Mouse (Mus musculus) stomach, embryonic 14.5 days (tissue): Measurements from ENCODE around the gene Zmiz1. TPM values are rescaled to one million over a fixed set of nuclear protein-coding genes. Genes with fewer than 3 reads are reported as not detected.

Source experiments
- ATAC-seq: fragments of 200-750 bp; cut with Nextera tagmentation; 2 replicates; pipeline ENCODE4 v1.8.0; 2017; ENCODE audit warnings: low read depth, moderate TSS enrichment; ENCODE audit not compliant: insufficient number of reproducible peaks, insufficient read depth, low FRiP score
- H3K27ac ChIP-seq: fragments of 300-500 bp; sonication (generic); 2 replicates; pipeline ENCODE4 v1.5.1; 2014; ENCODE audit warnings: mild to moderate bottlenecking, low read length, moderate library complexity, mixed read lengths
- H3K27me3 ChIP-seq: fragments of 300-500 bp; sonication (generic); 2 replicates; pipeline ENCODE4 v1.6.1; 2014; ENCODE audit warnings: low read length, control low read depth, mixed read lengths; ENCODE audit not compliant: control insufficient read depth, insufficient read depth
- H3K36me3 ChIP-seq: fragments of 300-500 bp; sonication (generic); 2 replicates; pipeline ENCODE4 v1.6.1; 2014; ENCODE audit warnings: mild to moderate bottlenecking, control low read depth, low read length, moderate library complexity, mixed read lengths; ENCODE audit not compliant: control insufficient read depth, insufficient read depth
- H3K4me1 ChIP-seq: fragments of 300-500 bp; sonication (generic); 2 replicates; pipeline ENCODE4 v1.6.1; 2014; ENCODE audit warnings: low read length, control low read depth, mixed read lengths; ENCODE audit not compliant: control insufficient read depth, insufficient read depth
- H3K4me2 ChIP-seq: fragments of 300-500 bp; sonication (generic); replicated peaks from 2 replicates; pipeline ENCODE4 v1.6.1; 2014; ENCODE audit warnings: low read depth, low read length, control low read depth
- H3K4me3 ChIP-seq: fragments of 300-500 bp; sonication (generic); 2 replicates; pipeline ENCODE4 v1.5.1; 2014; ENCODE audit warnings: low read depth, low read length, control low read depth
- H3K9ac ChIP-seq: fragments of 300-500 bp; sonication (generic); replicated peaks from 2 replicates; pipeline ENCODE4 v1.6.1; 2014; ENCODE audit warnings: low read depth, mild to moderate bottlenecking, control low read depth, low read length, moderate library complexity, mixed read lengths
- H3K9me3 ChIP-seq: fragments of 300-500 bp; sonication (generic); 2 replicates; pipeline ENCODE4 v1.6.1; 2016; ENCODE audit warnings: low read depth, low read length, control low read depth; ENCODE audit not compliant: control insufficient read depth
- WGBS: fragments of 180-500 bp; shearing (Covaris S2); extraction: QIAGEN DNeasy Blood & Tissue Kit; methylation state at CpG from one replicate; pipeline ENCODE4 v1.1.7; 2014; 5-methylcytosine and 5-hydroxymethylcytosine counted together
- polyA plus RNA-seq: library from polyadenylated mRNA; unstranded; fragments of >200 nt; fragmentation: Nextera tagmentation; extraction: Ambion mirVana; gene quantifications from 2 replicates; pipeline ENCODE4 v1.2.1, GENCODE M21; 2014

The Zmiz1 gene
- polyA plus RNA-seq, 1 experiment from 2014 or later, result 45.3 TPM

DNA sequence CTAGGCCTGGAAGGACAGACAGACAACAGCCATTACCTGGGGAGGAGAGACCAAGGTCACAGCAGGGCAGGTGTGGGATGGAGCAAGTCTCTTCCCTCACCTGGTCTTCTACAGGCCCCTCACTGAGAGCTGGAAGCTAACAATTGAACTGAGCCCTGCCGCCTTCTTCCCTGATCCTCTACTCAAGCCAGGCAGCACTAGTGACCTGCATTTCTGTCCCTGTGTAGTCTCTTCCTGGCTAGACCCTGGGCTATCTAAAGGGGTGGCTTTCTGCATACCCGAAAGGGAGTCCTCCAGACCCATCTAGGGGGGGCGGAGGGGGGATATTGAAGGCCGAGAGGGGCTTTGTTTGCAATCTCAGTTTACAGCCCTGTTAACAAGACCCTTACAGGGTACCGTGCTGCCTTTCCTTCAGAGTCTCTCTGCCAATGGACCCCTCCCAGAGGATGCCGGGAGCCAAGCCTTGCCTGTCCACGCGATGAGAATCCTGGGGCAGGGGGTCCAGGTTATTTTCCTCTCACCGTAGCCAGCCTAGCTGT lies 152.2 kb downstream of the Zmiz1 start:
- ATAC-seq, result no peak
- peak overlapping the region; percentile 55; the same call in 1 of the 2 replicates for H3K27ac ChIP-seq
- peaks cover 72% of the 10 kb centered on the region for H3K4me1 ChIP-seq

DNA sequence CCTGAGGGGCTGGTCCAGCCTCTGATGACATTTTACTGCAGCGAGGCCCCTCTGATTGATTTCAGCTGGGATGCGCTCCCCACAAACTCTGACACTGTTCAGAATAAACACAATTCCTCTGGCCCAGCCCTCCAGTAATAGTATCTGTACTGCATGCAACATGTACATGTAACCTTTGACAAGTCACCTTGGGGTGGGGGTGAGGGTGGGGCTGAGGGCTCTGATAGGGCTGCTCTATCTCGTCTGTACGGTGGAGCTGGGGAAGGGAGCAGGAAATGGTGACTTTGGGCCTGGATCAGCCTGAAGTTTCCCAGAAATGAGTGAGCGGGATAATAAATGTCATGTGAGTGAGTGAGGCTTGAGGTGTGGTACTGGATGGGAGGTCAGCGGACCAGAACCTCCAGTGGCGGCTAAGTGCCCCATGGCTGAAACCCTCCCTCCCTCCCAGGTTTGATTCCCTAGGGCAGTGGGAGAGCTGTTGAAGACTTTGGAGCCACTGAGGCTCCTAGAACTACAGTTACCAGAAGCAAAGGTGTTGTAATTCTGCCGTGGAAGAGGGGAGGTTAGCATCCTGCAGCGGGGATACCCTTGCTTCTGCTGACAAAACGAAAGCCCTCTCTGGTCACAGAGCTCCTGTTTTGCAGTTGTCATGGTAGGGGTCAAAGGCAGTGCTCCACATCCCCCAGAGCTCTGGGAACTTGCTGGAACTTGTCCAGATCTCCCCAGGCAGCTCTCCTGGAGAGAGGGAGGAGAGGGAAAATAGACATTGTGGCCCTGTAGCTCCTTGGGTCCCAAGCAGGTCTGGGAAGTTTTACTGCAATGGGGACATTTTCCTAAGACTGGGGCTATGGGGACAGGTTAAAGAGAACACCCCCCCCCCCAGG lies 153.1 kb downstream of the Zmiz1 start:
- Histone ChIP-seq H3K27ac (peak overlapping the region; percentile 55; the same call in 1 of the 2 replicates), H3K9ac (no peak overlapping the region), H3K9me3 (no peaks in the 10 kb centered on the region), H3K4me2 (no peak overlapping the region), H3K27me3 (no peaks in the 10 kb centered on the region), H3K4me1 (peaks cover 64% of the 10 kb centered on the region), H3K36me3 (no peaks in the 10 kb centered on the region), H3K4me3 (no peak overlapping the region)
- ATAC-seq, result no peak
- WGBS, result 51% methylated on average over 10 of the region's 10 CpGs

More for the DNA sequence above, 152.2 kb downstream of the Zmiz1 start:
- no peak overlapping the region for H3K4me3 ChIP-seq
- no peaks in the 10 kb centered on the region for H3K27me3 ChIP-seq
- H3K36me3 ChIP-seq, result no peaks in the 10 kb centered on the region
- H3K9ac ChIP-seq, result 0 out of 2 replicates have a peak overlapping the region, but pooled peaks have one; percentile 18
- no peaks in the 10 kb centered on the region for H3K9me3 ChIP-seq
- 0 out of 2 replicates have a peak overlapping the region, but pooled peaks have one; percentile 12 for H3K4me2 ChIP-seq
- WGBS, result 44% methylated on average over 9 of the region's 9 CpGs

DNA sequence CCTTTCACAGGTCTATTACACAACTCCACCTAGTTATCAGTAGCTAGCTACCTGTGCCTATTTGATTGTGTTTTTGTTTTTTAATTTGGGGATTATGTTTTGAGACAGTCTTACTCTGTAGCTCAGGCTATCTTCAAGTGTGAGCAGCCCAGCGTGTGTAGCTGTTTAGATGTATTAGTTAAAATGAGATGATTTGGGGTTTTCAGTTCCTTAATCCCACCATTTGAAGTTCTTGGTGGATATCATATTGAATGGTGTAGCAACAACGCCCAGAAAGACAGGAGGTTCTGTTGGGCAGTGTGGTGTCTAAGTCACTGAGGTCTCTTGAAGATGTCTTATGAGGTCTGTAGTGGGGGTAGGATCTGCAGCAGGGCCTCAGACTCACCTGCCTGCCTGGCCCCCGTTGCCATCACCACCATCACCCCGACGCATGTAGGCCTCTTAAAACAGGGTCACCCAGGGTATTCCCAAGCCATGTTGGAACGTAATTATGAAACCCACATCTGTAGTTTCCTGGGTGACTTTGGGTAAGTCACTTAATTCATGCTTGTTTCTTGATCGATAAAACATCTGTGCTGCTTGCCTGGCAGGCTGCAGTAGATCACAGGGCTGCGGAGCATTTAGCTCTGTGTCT lies 155.1 kb downstream of the Zmiz1 start:
- H3K4me3 ChIP-seq, result no peak overlapping the region
- no peaks in the 10 kb centered on the region for H3K27me3 ChIP-seq
- peaks cover 57% of the 10 kb centered on the region for H3K4me1 ChIP-seq
- H3K27ac ChIP-seq, result peak overlapping the region; percentile 21; the same call in 1 of the 2 replicates
- no peak for ATAC-seq
- H3K36me3 ChIP-seq, result peaks cover 2% of the 10 kb centered on the region; the same call in 1 of the 2 replicates
- WGBS, result 85% methylated on average over 8 of the region's 8 CpGs
- no peak overlapping the region for H3K9ac ChIP-seq
- no peak overlapping the region for H3K4me2 ChIP-seq
- H3K9me3 ChIP-seq, result no peaks in the 10 kb centered on the region

DNA sequence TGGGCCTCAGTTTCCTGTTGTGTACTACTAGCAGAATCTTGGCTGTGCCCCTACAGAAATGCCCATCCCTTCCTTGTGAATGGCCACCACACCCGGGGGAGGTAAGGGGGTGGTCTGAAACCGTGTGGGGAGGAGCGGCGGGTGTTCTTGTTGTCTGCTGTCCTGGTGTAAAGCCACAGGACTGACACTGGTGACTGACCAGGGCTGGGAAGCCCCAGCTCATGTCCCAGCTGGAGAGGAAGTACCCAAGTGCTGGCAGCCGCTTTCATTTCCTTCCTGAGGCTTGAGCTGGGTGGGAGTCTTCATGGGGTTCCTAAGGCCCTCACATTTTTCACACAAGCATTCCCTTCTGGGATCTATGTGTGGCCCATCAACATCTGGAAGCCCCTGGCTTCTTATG lies 155.7 kb downstream of the Zmiz1 start:
- no peak overlapping the region for H3K9ac ChIP-seq
- peaks cover 3% of the 10 kb centered on the region; the same call in 1 of the 2 replicates for H3K36me3 ChIP-seq
- H3K9me3 ChIP-seq, result no peaks in the 10 kb centered on the region
- WGBS, result 67% methylated on average over 5 of the region's 5 CpGs
- ATAC-seq, result no peak
- peak overlapping the region; percentile 21; the same call in 1 of the 2 replicates for H3K27ac ChIP-seq
- H3K27me3 ChIP-seq, result no peaks in the 10 kb centered on the region
- peaks cover 54% of the 10 kb centered on the region for H3K4me1 ChIP-seq
- H3K4me2 ChIP-seq, result no peak overlapping the region
- no peak overlapping the region for H3K4me3 ChIP-seq

DNA sequence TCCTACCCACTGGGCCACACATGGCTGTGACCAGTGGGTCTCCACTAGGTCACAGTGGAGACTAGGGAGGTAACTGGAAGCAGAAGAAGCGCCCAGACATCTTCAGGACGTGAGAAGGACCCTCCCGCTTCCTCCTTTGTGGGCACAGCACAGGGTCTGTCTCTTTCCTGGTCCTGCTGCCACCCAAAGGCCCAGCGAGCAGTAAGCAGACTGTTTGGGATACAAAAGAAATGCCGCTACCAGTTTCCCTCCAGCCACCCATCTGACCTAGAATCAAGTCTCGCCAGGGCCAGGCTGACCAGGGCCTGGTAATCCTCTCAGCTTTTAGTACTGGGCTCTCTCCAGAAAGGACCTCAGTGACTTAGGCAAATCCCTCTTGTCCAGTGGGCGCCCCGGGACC lies 156.6 kb downstream of the Zmiz1 start:
- H3K27me3 ChIP-seq, result no peaks in the 10 kb centered on the region
- H3K27ac ChIP-seq, result no peak overlapping the region
- 89% methylated on average over 8 of the region's 8 CpGs for WGBS
- H3K4me1 ChIP-seq, result peaks cover 47% of the 10 kb centered on the region
- H3K4me2 ChIP-seq, result no peak overlapping the region
- no peaks in the 10 kb centered on the region for H3K9me3 ChIP-seq
- no peak overlapping the region for H3K4me3 ChIP-seq
- ATAC-seq, result no peak
- no peak overlapping the region for H3K9ac ChIP-seq
- H3K36me3 ChIP-seq, result peaks cover 3% of the 10 kb centered on the region; the same call in 1 of the 2 replicates

DNA sequence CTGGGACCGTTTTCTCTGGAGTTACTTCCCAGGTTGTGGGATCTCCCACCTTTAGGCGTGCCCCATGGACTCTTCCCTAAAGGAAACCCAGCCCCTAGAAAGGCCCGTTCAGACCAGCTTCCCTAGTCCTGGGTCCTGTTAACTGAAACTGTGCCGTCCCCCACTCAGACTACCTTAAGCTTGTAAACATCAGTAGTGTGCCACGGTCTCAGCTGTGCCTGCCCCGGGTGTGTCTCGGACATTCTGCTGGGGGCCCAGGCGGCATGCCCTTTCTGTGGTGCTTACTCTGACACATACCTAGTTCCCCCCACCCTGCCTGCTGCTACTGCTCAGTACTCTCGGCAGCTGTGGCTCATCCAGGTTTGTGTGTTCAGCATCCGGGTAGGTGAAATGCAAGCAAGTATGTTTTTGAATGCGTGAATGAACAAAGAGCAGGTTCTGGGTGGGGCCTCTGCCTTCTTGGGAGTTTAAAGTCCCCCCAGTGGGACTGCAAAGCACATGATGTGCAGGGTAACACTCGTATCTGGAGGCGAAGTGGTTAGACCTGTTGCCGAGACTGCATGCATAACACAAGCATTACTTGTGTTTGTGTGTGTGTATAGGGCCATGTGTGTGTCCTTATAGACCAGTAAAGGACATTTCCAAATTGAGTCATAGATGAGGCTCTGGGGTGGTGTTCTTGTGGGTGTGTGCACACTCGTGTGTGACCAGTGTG lies 157.2 kb downstream of the Zmiz1 start:
- WGBS, result 66% methylated on average over 15 of the region's 15 CpGs
- Histone ChIP-seq H3K36me3 (peaks cover 3% of the 10 kb centered on the region; the same call in 1 of the 2 replicates), H3K4me3 (no peak overlapping the region), H3K9ac (no peak overlapping the region), H3K27me3 (no peaks in the 10 kb centered on the region), H3K27ac (no peak overlapping the region), H3K4me2 (no peak overlapping the region), H3K9me3 (no peaks in the 10 kb centered on the region), H3K4me1 (peaks cover 44% of the 10 kb centered on the region)
- ATAC-seq, result no peak

DNA sequence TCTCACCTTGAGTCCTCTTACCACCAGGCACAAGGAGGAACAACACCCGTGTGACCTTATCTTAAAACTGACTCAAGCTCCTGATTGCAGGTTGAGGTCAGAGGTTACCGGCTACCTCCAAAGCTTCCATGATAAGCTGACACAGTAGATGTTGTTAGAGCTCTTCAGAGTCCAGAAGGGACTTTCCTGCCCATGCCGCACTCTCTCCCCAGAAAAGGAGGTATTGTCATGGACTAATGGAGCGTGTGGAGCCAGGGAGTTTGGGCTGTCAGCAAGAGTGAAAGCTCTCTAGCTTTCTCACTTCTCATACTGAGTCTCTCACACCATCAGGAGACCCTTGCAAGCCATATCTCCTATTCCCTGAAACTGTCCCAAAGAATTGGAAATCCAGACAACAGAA lies 158.3 kb downstream of the Zmiz1 start:
- Histone ChIP-seq H3K27ac (no peak overlapping the region), H3K4me2 (no peak overlapping the region), H3K27me3 (no peaks in the 10 kb centered on the region), H3K9me3 (no peaks in the 10 kb centered on the region), H3K4me3 (no peak overlapping the region), H3K4me1 (peaks cover 33% of the 10 kb centered on the region), H3K36me3 (peaks cover 3% of the 10 kb centered on the region; the same call in 1 of the 2 replicates), H3K9ac (no peak overlapping the region)
- ATAC-seq, result no peak
- 63% methylated on average over 4 of the region's 4 CpGs for WGBS
